Mouse (Mus musculus): ENCODE measurements at regions not wholly inside any gene's neighbourhood (a gene's known extent, or its start where the extent isn't known, plus 50 kb on each side); places are given as distances from the start of the nearest gene placed in this dataset.

DNA sequence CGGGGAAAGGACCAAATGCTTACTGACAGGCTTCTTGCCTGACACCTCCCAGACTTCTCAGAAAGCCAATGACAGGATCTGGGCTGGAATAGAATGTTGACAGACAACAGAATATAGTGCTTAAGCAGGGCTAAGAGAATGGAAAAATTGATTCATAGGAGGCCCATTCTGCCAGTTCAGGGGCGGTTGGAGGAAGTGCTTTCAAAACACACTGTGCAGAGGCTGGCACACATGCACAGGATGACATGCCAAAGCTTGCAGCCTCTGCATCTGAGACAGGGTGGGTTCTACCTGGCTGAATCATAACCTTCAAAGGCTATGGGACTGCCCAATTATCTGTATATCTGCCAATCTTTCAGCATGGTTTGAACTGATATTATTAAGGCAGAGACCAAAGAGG, 75.5 kb upstream of the Palmd start:
- no peaks in the 10 kb centered on the region for H3K36me3 ChIP-seq (ENCODE audit: control insufficient read depth, insufficient read depth, low read length)
- no peaks in the 10 kb centered on the region for H3K4me1 ChIP-seq (ENCODE audit: control insufficient read depth, insufficient read depth, low read length)
- WGBS: 70% methylated on average over 2 of the region's 2 CpGs
- TF ChIP-seq POLR2A (IDR thresholded peaks at IDR 0.05; ENCODE audit: low read depth, low read length) (no peak), CTCF (conservative IDR thresholded peaks at IDR 0.05; ENCODE audit: insufficient read depth, insufficient read length, low read depth, low read length) (no peak)
- no peak overlapping the region for H3K27ac ChIP-seq (ENCODE audit: insufficient read depth, low read depth, low read length)
- no peaks in the 10 kb centered on the region for H3K27me3 ChIP-seq (replicated peaks; ENCODE audit: control insufficient read depth, insufficient read depth, low read length)
- no peak for DNase-seq
- H3K4me3 ChIP-seq (ENCODE audit: insufficient read depth, low read depth, low read length): no peak overlapping the region

DNA sequence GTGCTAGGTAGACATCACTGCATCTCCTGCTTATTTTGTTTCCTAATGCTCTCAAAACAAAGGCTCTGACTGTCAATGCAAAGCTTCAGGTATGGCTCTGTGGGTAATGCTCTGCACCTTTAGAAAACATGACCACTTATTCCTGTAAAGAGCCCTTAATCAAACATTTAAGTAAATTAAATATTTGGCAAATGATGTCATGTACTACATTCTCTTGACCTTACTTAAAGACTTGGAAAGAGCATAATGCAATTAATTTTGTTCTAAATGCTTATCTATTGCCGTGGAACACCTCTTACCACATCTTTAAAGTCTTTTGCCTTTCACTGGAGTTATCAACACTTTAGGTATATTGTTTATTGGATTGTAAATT, 70.1 kb upstream of the Palmd start:
- 83% methylated on average over 1 of the region's 1 CpGs for WGBS
- H3K36me3 ChIP-seq (ENCODE audit: control insufficient read depth, insufficient read depth, low read length): no peaks in the 10 kb centered on the region
- DNase-seq: no peak
- no peak overlapping the region for H3K27ac ChIP-seq (ENCODE audit: insufficient read depth, low read depth, low read length)
- no peaks in the 10 kb centered on the region for H3K27me3 ChIP-seq (replicated peaks; ENCODE audit: control insufficient read depth, insufficient read depth, low read length)
- no peak overlapping the region for H3K4me3 ChIP-seq (ENCODE audit: insufficient read depth, low read depth, low read length)
- H3K4me1 ChIP-seq (ENCODE audit: control insufficient read depth, insufficient read depth, low read length): no peaks in the 10 kb centered on the region
- no peak for TF ChIP-seq POLR2A (IDR thresholded peaks at IDR 0.05; ENCODE audit: low read depth, low read length)
- TF ChIP-seq CTCF (conservative IDR thresholded peaks at IDR 0.05; ENCODE audit: insufficient read depth, insufficient read length, low read depth, low read length): no peak

- Histone ChIP-seq H3K4me1 (ENCODE audit: control insufficient read depth, insufficient read depth, low read length) (no peaks in the 10 kb centered on the region), H3K36me3 (ENCODE audit: control insufficient read depth, insufficient read depth, low read length) (no peaks in the 10 kb centered on the region), H3K27me3 (replicated peaks; ENCODE audit: control insufficient read depth, insufficient read depth, low read length) (no peaks in the 10 kb centered on the region), H3K27ac (ENCODE audit: insufficient read depth, low read depth, low read length) (no peak overlapping the region), H3K4me3 (ENCODE audit: insufficient read depth, low read depth, low read length) (no peak overlapping the region)
- TF ChIP-seq CTCF (conservative IDR thresholded peaks at IDR 0.05; ENCODE audit: insufficient read depth, insufficient read length, low read depth, low read length) (no peak), POLR2A (IDR thresholded peaks at IDR 0.05; ENCODE audit: low read depth, low read length) (no peak)
- WGBS: 37% methylated on average over 4 of the region's 4 CpGs
- DNase-seq: peak; percentile 3
Measured at GRCm38 (mm10) chr3:117038280-117038927, 69.6 kb upstream of the Palmd start.

All from kidney, adult 2 months (tissue).